Mouse (Mus musculus): Measurements from ENCODE around the gene Dact3. TPM values are rescaled to one million over a fixed set of nuclear protein-coding genes. Genes with fewer than 3 reads are reported as not detected.

Dact3 gene
- polyA plus RNA-seq, 1 experiment, result 3.8 TPM

DNA sequence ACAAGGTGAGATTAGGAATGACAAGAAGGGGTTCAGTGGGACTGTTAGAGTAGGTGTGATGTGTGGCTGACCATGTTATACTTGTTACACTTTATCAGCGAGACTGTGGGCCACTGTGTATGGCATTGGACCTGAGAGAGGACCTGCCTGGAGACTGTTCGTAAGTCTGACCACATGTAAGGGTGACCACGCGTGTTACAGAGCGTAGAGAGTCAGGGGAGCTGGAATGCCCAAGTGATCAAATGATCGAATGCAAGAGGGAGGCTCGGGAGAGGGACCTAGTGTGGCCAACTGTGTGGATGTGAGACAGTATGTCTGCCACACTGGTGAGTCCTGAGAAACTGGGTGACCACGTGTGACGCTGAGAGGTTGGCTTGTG, 17.2 kb downstream of the Dact3 start:
- Histone ChIP-seq H3K4me3 (ENCODE audit: control insufficient read depth, insufficient read depth, low read length) (no peak overlapping the region), H3K36me3 (ENCODE audit: control insufficient read depth, insufficient read depth, low read length) (no peaks in the 10 kb centered on the region), H3K27ac (ENCODE audit: control insufficient read depth, insufficient read depth, low read length) (no peak overlapping the region), H3K27me3 (ENCODE audit: control insufficient read depth, insufficient read depth, low read length) (no peaks in the 10 kb centered on the region), H3K4me1 (replicated peaks; ENCODE audit: control insufficient read depth, insufficient read depth, low read length) (peaks cover 14% of the 10 kb centered on the region)
- no peak for TF ChIP-seq CTCF (IDR thresholded peaks at IDR 0.05; ENCODE audit: borderline replicate concordance, control insufficient read depth, extremely low read depth, insufficient read depth, low read length, poor library complexity)
- TF ChIP-seq POLR2A (IDR thresholded peaks at IDR 0.05; ENCODE audit: control insufficient read depth, extremely low read depth, insufficient read depth, low read length, poor library complexity), result no peak
- no peak for DNase-seq
- WGBS, result 53% methylated on average over 9 of the region's 9 CpGs

DNA sequence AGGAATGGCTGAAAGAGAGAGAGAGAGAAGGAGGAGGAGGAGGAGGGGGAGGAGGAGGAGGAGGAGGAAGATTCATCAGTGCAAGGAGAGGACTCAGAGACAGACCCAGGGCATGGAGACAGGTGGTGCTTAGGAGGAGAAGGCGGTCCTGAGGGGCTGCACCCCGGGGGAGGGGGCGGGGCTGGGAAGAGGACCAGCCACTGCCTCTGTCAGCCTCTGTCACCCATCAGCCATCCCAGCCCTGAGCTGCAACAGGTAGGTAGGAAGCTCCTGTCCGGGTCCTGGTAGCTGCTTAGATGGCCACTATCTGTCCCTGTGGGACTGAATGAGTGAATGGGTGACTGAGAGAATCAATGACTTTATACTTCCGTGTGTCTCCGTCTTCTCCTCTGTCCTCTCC, 18.5 kb downstream of the Dact3 start:
- no peak for TF ChIP-seq CTCF (IDR thresholded peaks at IDR 0.05; ENCODE audit: borderline replicate concordance, control insufficient read depth, extremely low read depth, insufficient read depth, low read length, poor library complexity)
- no peak for TF ChIP-seq POLR2A (IDR thresholded peaks at IDR 0.05; ENCODE audit: control insufficient read depth, extremely low read depth, insufficient read depth, low read length, poor library complexity)
- Histone ChIP-seq H3K4me1 (replicated peaks; ENCODE audit: control insufficient read depth, insufficient read depth, low read length) (peaks cover 14% of the 10 kb centered on the region), H3K27me3 (ENCODE audit: control insufficient read depth, insufficient read depth, low read length) (no peaks in the 10 kb centered on the region), H3K27ac (ENCODE audit: control insufficient read depth, insufficient read depth, low read length) (no peak overlapping the region), H3K36me3 (ENCODE audit: control insufficient read depth, insufficient read depth, low read length) (no peaks in the 10 kb centered on the region), H3K4me3 (ENCODE audit: control insufficient read depth, insufficient read depth, low read length) (no peak overlapping the region)
- DNase-seq, result no peak
- WGBS, result 54% methylated on average over 6 of the region's 6 CpGs

DNA sequence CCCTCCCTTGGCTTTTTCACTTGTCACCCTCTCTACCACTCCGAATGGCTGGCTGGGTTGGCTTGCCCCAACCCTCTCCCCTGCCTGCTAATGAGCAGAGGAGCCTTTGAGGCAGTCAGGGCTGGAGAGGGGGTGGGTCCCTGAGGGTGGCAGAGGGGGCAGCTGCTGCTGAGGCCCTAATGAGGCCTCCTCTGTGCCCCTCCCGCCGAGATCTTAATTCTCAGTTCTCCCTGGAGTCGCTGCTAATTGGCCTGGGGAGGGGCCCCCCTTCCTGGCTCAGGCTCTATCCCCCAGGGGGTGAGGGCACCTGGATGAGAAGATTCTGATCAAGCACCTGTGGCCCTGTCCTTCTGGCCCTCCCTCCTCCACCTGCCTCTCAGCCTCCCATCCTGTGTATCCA, 19.2 kb downstream of the Dact3 start:
- Histone ChIP-seq H3K36me3 (ENCODE audit: control insufficient read depth, insufficient read depth, low read length) (no peaks in the 10 kb centered on the region), H3K4me1 (replicated peaks; ENCODE audit: control insufficient read depth, insufficient read depth, low read length) (peaks cover 14% of the 10 kb centered on the region), H3K27ac (ENCODE audit: control insufficient read depth, insufficient read depth, low read length) (no peak overlapping the region), H3K4me3 (ENCODE audit: control insufficient read depth, insufficient read depth, low read length) (no peak overlapping the region), H3K27me3 (ENCODE audit: control insufficient read depth, insufficient read depth, low read length) (no peaks in the 10 kb centered on the region)
- TF ChIP-seq POLR2A (IDR thresholded peaks at IDR 0.05; ENCODE audit: control insufficient read depth, extremely low read depth, insufficient read depth, low read length, poor library complexity), result no peak
- no peak for TF ChIP-seq CTCF (IDR thresholded peaks at IDR 0.05; ENCODE audit: borderline replicate concordance, control insufficient read depth, extremely low read depth, insufficient read depth, low read length, poor library complexity)
- no peak for DNase-seq
- WGBS, result 37% methylated on average over 4 of the region's 4 CpGs

DNA sequence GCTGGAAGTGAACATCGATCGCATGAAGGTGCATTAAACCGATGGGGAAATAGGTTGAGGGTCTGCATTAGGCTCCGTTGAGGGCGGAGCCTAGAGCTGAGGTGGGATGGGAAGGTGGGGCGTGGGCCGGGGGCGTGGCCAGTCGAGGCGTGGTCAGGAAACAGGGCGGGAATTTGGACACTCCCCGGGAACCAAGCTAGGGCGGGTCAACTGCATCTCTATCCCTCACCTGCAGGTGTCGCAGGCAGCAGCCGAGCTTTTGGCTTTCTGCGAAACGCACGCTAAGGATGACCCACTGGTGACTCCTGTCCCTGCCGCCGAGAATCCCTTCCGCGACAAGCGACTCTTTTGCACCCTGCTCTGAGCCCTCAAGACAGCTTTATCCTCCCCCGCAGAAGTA, 19.9 kb downstream of the Dact3 start:
- no peaks in the 10 kb centered on the region for H3K36me3 ChIP-seq (ENCODE audit: control insufficient read depth, insufficient read depth, low read length)
- no peaks in the 10 kb centered on the region for H3K27me3 ChIP-seq (ENCODE audit: control insufficient read depth, insufficient read depth, low read length)
- H3K4me1 ChIP-seq (replicated peaks; ENCODE audit: control insufficient read depth, insufficient read depth, low read length), result peaks cover 14% of the 10 kb centered on the region
- H3K27ac ChIP-seq (ENCODE audit: control insufficient read depth, insufficient read depth, low read length), result no peak overlapping the region
- TF ChIP-seq POLR2A (IDR thresholded peaks at IDR 0.05; ENCODE audit: control insufficient read depth, extremely low read depth, insufficient read depth, low read length, poor library complexity) (no peak), CTCF (IDR thresholded peaks at IDR 0.05; ENCODE audit: borderline replicate concordance, control insufficient read depth, extremely low read depth, insufficient read depth, low read length, poor library complexity) (peak; percentile 85)
- DNase-seq, result peak; percentile 69
- 2% methylated on average over 24 of the region's 24 CpGs for WGBS
- H3K4me3 ChIP-seq (ENCODE audit: control insufficient read depth, insufficient read depth, low read length), result no peak overlapping the region

DNA sequence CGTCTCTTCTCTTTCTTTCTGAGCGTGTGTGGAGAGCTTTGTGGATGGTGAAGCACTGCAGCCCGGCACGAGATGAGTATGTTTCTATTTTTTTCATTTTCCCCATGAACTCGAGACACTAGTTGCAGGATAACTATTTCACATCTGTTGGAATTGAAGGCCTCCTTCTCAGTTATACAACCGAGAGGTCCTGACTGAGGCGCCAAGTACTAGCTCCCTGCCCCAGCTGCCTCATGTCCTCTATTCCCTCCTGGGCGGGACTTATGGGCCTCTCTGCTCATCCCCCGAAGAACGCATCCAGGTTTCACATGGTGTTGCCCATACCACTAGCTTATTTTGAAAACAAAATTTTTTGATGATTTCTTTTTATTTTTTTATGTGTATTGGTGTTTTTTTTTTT, 20.4 kb downstream of the Dact3 start:
- H3K4me3 ChIP-seq (ENCODE audit: control insufficient read depth, insufficient read depth, low read length), result no peak overlapping the region
- no peak for TF ChIP-seq POLR2A (IDR thresholded peaks at IDR 0.05; ENCODE audit: control insufficient read depth, extremely low read depth, insufficient read depth, low read length, poor library complexity)
- no peak for TF ChIP-seq CTCF (IDR thresholded peaks at IDR 0.05; ENCODE audit: borderline replicate concordance, control insufficient read depth, extremely low read depth, insufficient read depth, low read length, poor library complexity)
- 53% methylated on average over 10 of the region's 10 CpGs for WGBS
- no peak for DNase-seq
- peaks cover 14% of the 10 kb centered on the region for H3K4me1 ChIP-seq (replicated peaks; ENCODE audit: control insufficient read depth, insufficient read depth, low read length)
- H3K27ac ChIP-seq (ENCODE audit: control insufficient read depth, insufficient read depth, low read length), result no peak overlapping the region
- no peaks in the 10 kb centered on the region for H3K36me3 ChIP-seq (ENCODE audit: control insufficient read depth, insufficient read depth, low read length)
- no peaks in the 10 kb centered on the region for H3K27me3 ChIP-seq (ENCODE audit: control insufficient read depth, insufficient read depth, low read length)

DNA sequence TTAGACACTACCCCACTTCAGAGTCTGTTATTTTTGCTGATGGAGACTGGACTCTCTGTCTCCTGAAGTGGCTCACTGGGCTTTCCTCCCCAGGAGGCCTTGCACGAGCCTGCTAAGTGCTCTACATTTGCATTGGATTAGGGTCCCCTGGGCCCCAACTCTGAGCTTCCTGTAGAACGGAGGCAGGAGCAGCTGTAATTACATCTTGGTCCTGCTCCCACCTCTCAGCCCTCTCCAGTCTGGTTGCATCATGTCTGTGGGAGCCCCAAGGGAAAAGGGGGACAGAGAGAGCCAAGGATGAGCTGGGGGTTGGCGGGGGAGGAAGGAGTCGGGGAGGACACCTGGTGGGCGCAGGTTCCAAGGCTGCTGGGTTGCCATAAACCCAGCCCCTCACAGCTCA, 25.4 kb downstream of the Dact3 start:
- no peaks in the 10 kb centered on the region for H3K27me3 ChIP-seq (ENCODE audit: control insufficient read depth, insufficient read depth, low read length)
- WGBS, result 77% methylated on average over 5 of the region's 5 CpGs
- no peak for TF ChIP-seq POLR2A (IDR thresholded peaks at IDR 0.05; ENCODE audit: control insufficient read depth, extremely low read depth, insufficient read depth, low read length, poor library complexity)
- TF ChIP-seq CTCF (IDR thresholded peaks at IDR 0.05; ENCODE audit: borderline replicate concordance, control insufficient read depth, extremely low read depth, insufficient read depth, low read length, poor library complexity), result no peak
- H3K36me3 ChIP-seq (ENCODE audit: control insufficient read depth, insufficient read depth, low read length), result no peaks in the 10 kb centered on the region
- DNase-seq, result no peak
- peaks cover 3% of the 10 kb centered on the region for H3K4me1 ChIP-seq (replicated peaks; ENCODE audit: control insufficient read depth, insufficient read depth, low read length)
- no peak overlapping the region for H3K27ac ChIP-seq (ENCODE audit: control insufficient read depth, insufficient read depth, low read length)
- H3K4me3 ChIP-seq (ENCODE audit: control insufficient read depth, insufficient read depth, low read length), result no peak overlapping the region

DNA sequence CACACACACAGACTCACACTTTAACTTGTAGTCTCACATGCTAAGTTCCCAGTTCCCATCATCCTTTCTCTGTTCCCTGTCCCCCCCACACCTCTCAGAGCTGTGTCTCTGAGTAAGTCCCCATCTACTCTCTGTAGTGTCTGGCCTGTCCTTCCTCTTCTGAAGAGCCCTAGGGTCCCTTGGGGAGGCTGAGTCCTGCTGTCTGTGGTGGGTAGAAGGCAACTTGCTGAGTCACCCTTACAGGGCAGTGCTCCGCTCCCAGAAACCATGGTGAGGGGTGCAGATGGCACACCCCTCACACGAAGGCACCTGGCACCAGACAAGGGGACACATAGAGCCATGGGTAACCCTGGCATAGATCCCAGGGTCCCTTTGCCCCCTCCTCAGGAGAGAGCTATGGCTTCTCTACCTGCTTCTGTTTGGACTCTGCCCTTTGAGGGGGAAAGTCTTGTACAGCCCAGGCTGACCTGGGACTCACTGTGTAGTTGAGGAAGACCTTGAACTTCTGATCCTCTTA, 28.4 kb downstream of the Dact3 start:
- H3K36me3 ChIP-seq (ENCODE audit: control insufficient read depth, insufficient read depth, low read length), result no peaks in the 10 kb centered on the region
- WGBS, result 53% methylated on average over 2 of the region's 2 CpGs
- DNase-seq, result no peak
- no peak overlapping the region for H3K27ac ChIP-seq (ENCODE audit: control insufficient read depth, insufficient read depth, low read length)
- H3K27me3 ChIP-seq (ENCODE audit: control insufficient read depth, insufficient read depth, low read length), result no peaks in the 10 kb centered on the region
- H3K4me1 ChIP-seq (replicated peaks; ENCODE audit: control insufficient read depth, insufficient read depth, low read length), result peaks cover 31% of the 10 kb centered on the region
- TF ChIP-seq CTCF (IDR thresholded peaks at IDR 0.05; ENCODE audit: borderline replicate concordance, control insufficient read depth, extremely low read depth, insufficient read depth, low read length, poor library complexity) (no peak), POLR2A (IDR thresholded peaks at IDR 0.05; ENCODE audit: control insufficient read depth, extremely low read depth, insufficient read depth, low read length, poor library complexity) (no peak)
- no peak overlapping the region for H3K4me3 ChIP-seq (ENCODE audit: control insufficient read depth, insufficient read depth, low read length)

All from thymus, adult 2 months (tissue).